Mouse (Mus musculus): ENCODE results near the gene Gm20937.
"Not testable (repeated sequence)": the region's sequence is repeated elsewhere in the genome, so short reads cannot be mapped to it uniquely, and the experiment has no call there.

Gm20937 gene

DNA sequence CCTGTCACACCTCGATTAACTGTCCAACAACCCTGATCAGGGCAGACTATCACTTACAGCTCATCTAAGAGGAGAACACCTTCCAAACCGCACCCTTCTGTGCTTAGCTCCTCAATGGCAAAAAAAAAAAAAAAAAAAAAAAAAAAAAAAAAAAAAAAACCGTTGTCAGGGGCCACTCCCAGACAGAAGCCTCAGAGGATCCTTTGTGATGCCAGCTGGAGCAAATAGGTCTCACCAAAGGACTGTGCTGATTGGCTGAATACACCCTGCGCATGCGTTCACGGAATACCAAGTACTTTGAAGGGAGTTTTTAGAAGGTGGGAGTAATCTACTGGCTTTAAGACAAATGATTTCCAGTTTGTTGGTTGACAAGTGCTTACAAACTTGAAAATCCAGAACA is at the start of gene Gm20937:
Gene Gm20937, minus strand, starts transcription at position 101 of the 400 bp plus-strand sequence.
- not testable (repeated sequence) for DNase-seq (ENCODE audit: low spot score)
